Mouse (Mus musculus) erythroblast, embryonic 14.5 days (primary cell): ENCODE results near the gene Gtpbp4.

ENCODE experiments used
- GATA1 ChIP-seq: IDR thresholded peaks from 2 replicates; pipeline ENCODE4 v1.6.1; 2012; ENCODE audit warnings: low read length, inconsistent platforms, mixed read lengths
- TAL1 ChIP-seq: IDR thresholded peaks from 3 replicates; pipeline ENCODE4 v1.6.1; 2012; ENCODE audit warnings: low read length, inconsistent platforms, mixed read lengths

DNA sequence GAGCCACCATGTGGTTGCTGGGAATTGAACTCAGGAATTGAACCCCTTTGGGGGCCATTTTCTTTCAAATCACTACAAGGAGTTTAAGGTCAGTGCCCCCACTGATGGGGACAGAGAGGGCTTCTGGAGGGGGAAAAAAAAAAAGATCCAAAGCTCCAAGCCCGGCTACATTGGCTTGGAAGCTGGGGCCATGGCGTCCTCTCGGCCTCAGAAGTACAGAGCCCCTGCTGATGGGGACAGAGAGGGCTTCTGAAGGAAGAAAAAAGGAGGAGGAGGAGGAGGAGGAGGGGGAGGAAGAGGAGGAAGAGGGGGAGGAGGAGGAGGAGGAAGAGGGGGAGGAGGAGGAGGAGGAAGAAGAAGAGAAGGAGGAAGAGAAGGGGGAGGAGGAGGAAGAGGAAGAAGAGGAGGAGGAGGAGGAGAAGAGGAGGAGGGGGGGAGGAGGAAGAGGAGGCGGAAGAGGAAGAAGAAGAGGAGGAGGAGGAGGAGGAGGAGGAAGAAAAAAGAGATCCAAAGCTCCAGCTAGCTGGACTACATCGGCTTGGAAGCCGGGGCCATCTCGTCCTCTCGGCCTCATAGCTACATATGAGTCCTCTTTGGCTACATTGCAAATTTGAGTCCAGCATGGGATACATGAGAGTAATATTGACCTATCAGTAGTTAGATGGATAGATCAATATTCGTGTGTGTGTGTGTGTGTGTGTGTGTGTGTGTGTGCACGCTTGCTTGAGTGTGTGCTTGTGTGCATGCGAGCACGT is 15.9 kb upstream of the Gtpbp4 start:
- TF ChIP-seq GATA1 (no peak), TAL1 (no peak)
